Mouse (Mus musculus) neural tube, embryonic 15.5 days (tissue): Measurements from ENCODE around the gene Zfp148. TPM values are rescaled to one million over a fixed set of nuclear protein-coding genes. Genes with fewer than 3 reads are reported as not detected.
"Not testable (repeated sequence)": the region's sequence is repeated elsewhere in the genome, so short reads cannot be mapped to it uniquely, and the experiment has no call there.

ENCODE experiments used
- ATAC-seq: fragments of 200-750 bp; cut with Nextera tagmentation; 2 replicates; pipeline ENCODE4 v1.8.0; 2017; ENCODE audit warnings: mild to moderate bottlenecking, moderate TSS enrichment, moderate library complexity; ENCODE audit not compliant: low FRiP score
- H3K27ac ChIP-seq: fragments of 300-500 bp; sonication (generic); replicated peaks from 2 replicates; pipeline ENCODE4 v1.5.1; 2015; ENCODE audit warnings: mild to moderate bottlenecking, inconsistent platforms
- H3K27me3 ChIP-seq: fragments of 300-500 bp; sonication (generic); replicated peaks from 2 replicates; pipeline ENCODE4 v1.6.1; 2015; ENCODE audit warnings: inconsistent platforms
- H3K36me3 ChIP-seq: fragments of 300-500 bp; sonication (generic); 2 replicates; pipeline ENCODE4 v1.6.1; 2015; ENCODE audit warnings: inconsistent platforms
- H3K4me1 ChIP-seq: fragments of 300-500 bp; sonication (generic); 2 replicates; pipeline ENCODE4 v1.6.1; 2015; ENCODE audit warnings: inconsistent platforms
- H3K4me2 ChIP-seq: fragments of 300-500 bp; sonication (generic); 2 replicates; pipeline ENCODE4 v1.6.1; 2015; ENCODE audit warnings: inconsistent platforms, mild to moderate bottlenecking, moderate library complexity
- H3K4me3 ChIP-seq: fragments of 300-500 bp; sonication (generic); replicated peaks from 2 replicates; pipeline ENCODE4 v1.5.1; 2015; ENCODE audit warnings: mild to moderate bottlenecking, inconsistent platforms
- H3K9ac ChIP-seq: fragments of 300-500 bp; sonication (generic); replicated peaks from 2 replicates; pipeline ENCODE4 v1.6.1; 2015; ENCODE audit warnings: mild to moderate bottlenecking, inconsistent platforms
- H3K9me3 ChIP-seq: fragments of 300-500 bp; sonication (generic); replicated peaks from 2 replicates; pipeline ENCODE4 v1.6.1; 2016; ENCODE audit warnings: inconsistent platforms
- WGBS: fragments of 180-500 bp; shearing (Covaris S2); methylation state at CpG from one replicate; pipeline ENCODE4 v1.1.7; 2015; ENCODE audit warnings: mixed read lengths; 5-methylcytosine and 5-hydroxymethylcytosine counted together
- polyA plus RNA-seq: library from polyadenylated mRNA; unstranded; fragments of >200 nt; fragmentation: Nextera tagmentation; extraction: Ambion mirVana; gene quantifications from 2 replicates; pipeline ENCODE4 v1.2.1, GENCODE M21; 2015

Gene Zfp148
- polyA plus RNA-seq, 1 experiment from 2014 or later: 43.3 TPM

GRCm38 (mm10) chr16:33383584-33383983, 2.9 kb downstream of the Zfp148 start:
- 93% methylated on average over 3 of the region's 3 CpGs for WGBS
- Histone ChIP-seq H3K4me2 (0 out of 2 replicates have a peak overlapping the region, but pooled peaks have one; percentile 16), H3K27ac (no peak overlapping the region), H3K9me3 (no peaks in the 10 kb centered on the region), H3K4me1 (peaks cover 28% of the 10 kb centered on the region), H3K36me3 (no peaks in the 10 kb centered on the region), H3K9ac (no peak overlapping the region), H3K4me3 (no peak overlapping the region), H3K27me3 (no peaks in the 10 kb centered on the region)
- no peak for ATAC-seq

GRCm38 (mm10) chr16:33384057-33384456, 3.4 kb downstream of the Zfp148 start:
- H3K36me3 ChIP-seq, H3K9me3 ChIP-seq, H3K27ac ChIP-seq, ATAC-seq, H3K4me3 ChIP-seq, H3K9ac ChIP-seq, H3K27me3 ChIP-seq, H3K4me2 ChIP-seq: not testable (repeated sequence)
- H3K4me1 ChIP-seq: peaks cover 28% of the 10 kb centered on the region
- 83% methylated on average over 2 of the region's 2 CpGs for WGBS

GRCm38 (mm10) chr16:33387013-33387412, 6.4 kb downstream of the Zfp148 start:
- no peak for ATAC-seq
- Histone ChIP-seq H3K27me3 (no peaks in the 10 kb centered on the region), H3K4me1 (peaks cover 18% of the 10 kb centered on the region), H3K4me2 (no peak overlapping the region), H3K9ac (no peak overlapping the region), H3K4me3 (no peak overlapping the region), H3K27ac (no peak overlapping the region), H3K9me3 (no peaks in the 10 kb centered on the region), H3K36me3 (no peaks in the 10 kb centered on the region)
- WGBS: 91% methylated on average over 2 of the region's 2 CpGs

GRCm38 (mm10) chr16:33387420-33387819, 6.8 kb downstream of the Zfp148 start:
- Histone ChIP-seq H3K9ac (no peak overlapping the region), H3K4me2 (no peak overlapping the region), H3K27me3 (no peaks in the 10 kb centered on the region), H3K27ac (no peak overlapping the region), H3K36me3 (no peaks in the 10 kb centered on the region), H3K4me3 (no peak overlapping the region), H3K9me3 (no peaks in the 10 kb centered on the region), H3K4me1 (peaks cover 14% of the 10 kb centered on the region)
- 94% methylated on average over 2 of the region's 2 CpGs for WGBS
- no peak for ATAC-seq

- H3K4me2 ChIP-seq: peak overlapping the region; percentile 73
- H3K4me1 ChIP-seq: peaks cover 10% of the 10 kb centered on the region
- peak overlapping the region; percentile 34 for H3K27ac ChIP-seq
- peak overlapping the region; percentile 40; the same call in 1 of the 2 replicates for H3K9ac ChIP-seq
- H3K36me3 ChIP-seq: no peaks in the 10 kb centered on the region
- 2% methylated on average over 28 of the region's 28 CpGs for WGBS
- no peaks in the 10 kb centered on the region for H3K27me3 ChIP-seq
- H3K9me3 ChIP-seq: no peaks in the 10 kb centered on the region
- peak overlapping the region; percentile 43 for H3K4me3 ChIP-seq
- peak; percentile 84 for ATAC-seq
These were observed 19.5 kb downstream of the Zfp148 start for GRCm38 (mm10) chr16:33399913-33400782.

GRCm38 (mm10) chr16:33400943-33401342, 20.3 kb downstream of the Zfp148 start:
- no peak overlapping the region for H3K9ac ChIP-seq
- no peak overlapping the region for H3K4me3 ChIP-seq
- 75% methylated on average over 4 of the region's 4 CpGs for WGBS
- no peak overlapping the region for H3K4me2 ChIP-seq
- ATAC-seq: no peak
- H3K9me3 ChIP-seq: no peaks in the 10 kb centered on the region
- peaks cover 10% of the 10 kb centered on the region for H3K4me1 ChIP-seq
- H3K27ac ChIP-seq: no peak overlapping the region
- no peaks in the 10 kb centered on the region for H3K27me3 ChIP-seq
- H3K36me3 ChIP-seq: no peaks in the 10 kb centered on the region

GRCm38 (mm10) chr16:33403258-33403657, 22.6 kb downstream of the Zfp148 start:
- peaks cover 10% of the 10 kb centered on the region for H3K4me1 ChIP-seq
- 88% methylated on average over 2 of the region's 2 CpGs for WGBS
- H3K4me2 ChIP-seq: no peak overlapping the region
- H3K9ac ChIP-seq: no peak overlapping the region
- no peaks in the 10 kb centered on the region for H3K9me3 ChIP-seq
- no peaks in the 10 kb centered on the region for H3K36me3 ChIP-seq
- no peak overlapping the region for H3K27ac ChIP-seq
- H3K27me3 ChIP-seq: no peaks in the 10 kb centered on the region
- H3K4me3 ChIP-seq: no peak overlapping the region
- no peak for ATAC-seq

- Histone ChIP-seq H3K4me2 (no peak overlapping the region), H3K9me3 (no peaks in the 10 kb centered on the region), H3K9ac (no peak overlapping the region), H3K27me3 (no peaks in the 10 kb centered on the region), H3K36me3 (no peaks in the 10 kb centered on the region), H3K4me3 (no peak overlapping the region), H3K4me1 (peaks cover 10% of the 10 kb centered on the region), H3K27ac (no peak overlapping the region)
- 84% methylated on average over 3 of the region's 3 CpGs for WGBS
- ATAC-seq: no peak
These were observed 23.4 kb downstream of the Zfp148 start for GRCm38 (mm10) chr16:33404055-33404454.

- WGBS: 87% methylated on average over 4 of the region's 4 CpGs
- Histone ChIP-seq H3K4me2 (no peak overlapping the region), H3K36me3 (no peaks in the 10 kb centered on the region), H3K4me3 (no peak overlapping the region), H3K27ac (no peak overlapping the region), H3K9me3 (no peaks in the 10 kb centered on the region), H3K4me1 (peaks cover 4% of the 10 kb centered on the region), H3K9ac (no peak overlapping the region), H3K27me3 (no peaks in the 10 kb centered on the region)
- no peak for ATAC-seq
These were observed 24.9 kb downstream of the Zfp148 start for GRCm38 (mm10) chr16:33405487-33405886.

GRCm38 (mm10) chr16:33410151-33410550, 29.5 kb downstream of the Zfp148 start:
- WGBS: 80% methylated on average over 2 of the region's 2 CpGs
- Histone ChIP-seq H3K36me3 (no peaks in the 10 kb centered on the region), H3K9me3 (no peaks in the 10 kb centered on the region), H3K27ac (no peak overlapping the region), H3K4me2 (no peak overlapping the region), H3K9ac (no peak overlapping the region), H3K4me3 (no peak overlapping the region), H3K27me3 (no peaks in the 10 kb centered on the region), H3K4me1 (peaks cover 24% of the 10 kb centered on the region)
- ATAC-seq: no peak

GRCm38 (mm10) chr16:33410605-33411004, 30.0 kb downstream of the Zfp148 start:
- Histone ChIP-seq H3K27ac (no peak overlapping the region), H3K4me2 (no peak overlapping the region), H3K9ac (no peak overlapping the region), H3K36me3 (no peaks in the 10 kb centered on the region), H3K9me3 (no peaks in the 10 kb centered on the region), H3K4me1 (peaks cover 28% of the 10 kb centered on the region), H3K27me3 (no peaks in the 10 kb centered on the region), H3K4me3 (no peak overlapping the region)
- ATAC-seq: no peak
- 86% methylated on average over 1 of the region's 1 CpGs for WGBS

- no peak overlapping the region for H3K9ac ChIP-seq
- H3K27me3 ChIP-seq: no peaks in the 10 kb centered on the region
- no peaks in the 10 kb centered on the region for H3K36me3 ChIP-seq
- ATAC-seq: no peak
- H3K27ac ChIP-seq: no peak overlapping the region
- H3K4me1 ChIP-seq: peaks cover 37% of the 10 kb centered on the region
- H3K4me3 ChIP-seq: no peak overlapping the region
- H3K4me2 ChIP-seq: no peak overlapping the region
- WGBS: 90% methylated on average over 5 of the region's 5 CpGs
- no peaks in the 10 kb centered on the region for H3K9me3 ChIP-seq
These were observed 33.6 kb downstream of the Zfp148 start for GRCm38 (mm10) chr16:33414191-33414590.
